Mouse (Mus musculus): ENCODE measurements around the gene Prc1. TPM values are rescaled to one million over a fixed set of nuclear protein-coding genes. Genes with fewer than 3 reads are reported as not detected.

Prc1 gene
- total RNA-seq (2021) (1 to 10 TPM; 4.0 to 5.3 TPM), polyA plus RNA-seq (2012; rRNA removed) (2.3 and 3.8 TPM in 2 replicates)
- long read RNA-seq, partial matches to known transcripts, result 0 of 1 reads
- long read RNA-seq, other reads (novel, unspliced or antisense), result 0 of 1 reads

GRCm38 (mm10) chr7:80294062-80294763 lies at the start of gene Prc1:
Prc1 (plus strand) TSS chr7:80294450.
- peak; percentile 100 for DNase-seq

- no peak for DNase-seq
These were observed 49.4 kb upstream of the Prc1 start for GRCm38 (mm10) chr7:80244851-80245250.

- DNase-seq, result peak; percentile 99
These were observed 48.0 kb upstream of the Prc1 start, which contains the start of gene Ttll13 for GRCm38 (mm10) chr7:80246148-80246721. Ttll13 (plus strand) TSS chr7:80246376.

GRCm38 (mm10) chr7:80246859-80247258 lies 47.4 kb upstream of the Prc1 start:
- no peak for DNase-seq

- no peak for DNase-seq
These were observed 41.8 kb upstream of the Prc1 start for GRCm38 (mm10) chr7:80252437-80252836.

- DNase-seq, result no peak
These were observed 41.4 kb upstream of the Prc1 start for GRCm38 (mm10) chr7:80252886-80253285.

- DNase-seq, result no peak
These were observed 38.3 kb upstream of the Prc1 start for GRCm38 (mm10) chr7:80255981-80256380.

GRCm38 (mm10) chr7:80257706-80258105 lies 36.5 kb upstream of the Prc1 start:
- no peak for DNase-seq

GRCm38 (mm10) chr7:80260625-80261371 lies 33.5 kb upstream of the Prc1 start, which contains the start of gene Ngrn:
Ngrn (plus strand) TSS chr7:80261215.
- DNase-seq, result peak; percentile 91

- no peak for DNase-seq
These were observed 32.8 kb upstream of the Prc1 start for GRCm38 (mm10) chr7:80261372-80261990.

GRCm38 (mm10) chr7:80264606-80265005 lies 29.6 kb upstream of the Prc1 start:
- DNase-seq, result peak; percentile 75

- DNase-seq, result no peak
These were observed 26.5 kb upstream of the Prc1 start for GRCm38 (mm10) chr7:80267764-80268163.

GRCm38 (mm10) chr7:80268897-80269750 lies 25.1 kb upstream of the Prc1 start, which contains the start of gene Vps33b:
Vps33b (plus strand) TSS chr7:80269649.
- peak; percentile 96 for DNase-seq

GRCm38 (mm10) chr7:80269751-80270255 lies 24.4 kb upstream of the Prc1 start:
- DNase-seq, result peak; percentile 68

GRCm38 (mm10) chr7:80273456-80273855 lies 20.8 kb upstream of the Prc1 start:
- DNase-seq, result peak; percentile 59

- no peak for DNase-seq
These were observed 17.9 kb upstream of the Prc1 start for GRCm38 (mm10) chr7:80276374-80276773.

- no peak for DNase-seq
These were observed 14.2 kb upstream of the Prc1 start for GRCm38 (mm10) chr7:80280032-80280431.

- DNase-seq, result no peak
These were observed 13.3 kb upstream of the Prc1 start for GRCm38 (mm10) chr7:80280998-80281397.

- DNase-seq, result peak; percentile 68
These were observed 12.6 kb upstream of the Prc1 start for GRCm38 (mm10) chr7:80281646-80282045.

- DNase-seq, result no peak
These were observed 10.9 kb upstream of the Prc1 start for GRCm38 (mm10) chr7:80283226-80283918.
